Comparison of ENCODE assay signal across 31 mouse cellular contexts in the genomic region with DNA sequence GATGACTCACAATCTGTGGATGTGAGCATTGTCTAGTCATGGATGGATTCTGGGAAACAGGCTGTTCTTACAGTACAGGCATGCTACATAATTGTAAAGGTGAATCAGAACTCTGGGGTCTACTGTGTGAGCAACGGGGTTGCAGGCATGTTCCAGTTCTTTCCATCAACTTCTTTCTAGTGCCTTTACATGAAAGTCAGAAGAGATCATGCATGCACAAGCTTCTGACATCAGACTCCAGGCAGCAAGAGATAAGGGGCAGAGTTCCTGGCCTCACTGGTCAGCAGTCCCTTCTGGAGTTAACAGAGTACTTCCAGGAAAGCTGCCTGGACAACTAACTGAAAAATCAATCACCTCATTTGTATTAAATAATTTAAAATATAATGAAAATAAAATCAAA. TPM values are rescaled to one million over a fixed set of nuclear protein-coding genes. Genes with fewer than 3 reads are reported as not detected.
DNase-seq lines count a peak whose midpoint lies in the region; ATAC-seq lines count a peak whose summit lies in the region.
"Had no signal": no experiment of that assay in that cellular context is flagged by ENCODE, and none has a peak within 500 bp of the region (broad histone marks: within the 10 kb centered on the region; RNA-seq: fewer than 3 reads in every experiment).

No protein-coding gene starts in this region.

- H3K4me3 ChIP-seq in heart, embryonic 10.5 days, result no peak overlapping the region
- H3K4me3 ChIP-seq in liver, embryonic 15.5 days (replicated peaks), result no peak overlapping the region
- H3K4me3 ChIP-seq: forebrain, embryonic 15.5 days; hindbrain, embryonic 15.5 days; intestine, embryonic 15.5 days; lung, embryonic 15.5 days; myocyte; neural tube, embryonic 13.5 days had no signal

- peak overlapping the region; percentile 60 for H3K27ac ChIP-seq in heart, embryonic 10.5 days
- peak overlapping the region; percentile 92 for H3K27ac ChIP-seq in liver, embryonic 15.5 days (replicated peaks)
- H3K27ac ChIP-seq: forebrain, embryonic 15.5 days; hindbrain, embryonic 15.5 days; intestine, embryonic 15.5 days; lung, embryonic 15.5 days; neural tube, embryonic 13.5 days had no signal

- H3K4me1 ChIP-seq in heart, embryonic 10.5 days, result peaks cover 24% of the 10 kb centered on the region
- peaks cover 41% of the 10 kb centered on the region for H3K4me1 ChIP-seq in liver, embryonic 15.5 days (replicated peaks)
- H3K4me1 ChIP-seq: forebrain, embryonic 15.5 days; hindbrain, embryonic 15.5 days; intestine, embryonic 15.5 days; lung, embryonic 15.5 days; neural tube, embryonic 13.5 days had no signal

- no peaks in the 10 kb centered on the region for H3K9me3 ChIP-seq in heart, embryonic 10.5 days
- no peaks in the 10 kb centered on the region for H3K9me3 ChIP-seq in liver, embryonic 15.5 days (replicated peaks)
- H3K9me3 ChIP-seq: forebrain, embryonic 15.5 days; hindbrain, embryonic 15.5 days; intestine, embryonic 15.5 days; lung, embryonic 15.5 days; neural tube, embryonic 13.5 days had no signal

- intact Hi-C loops in left cerebral cortex, postnatal 10 days (cut with DNase I), result no loop called here

- ATAC-seq in erythroid progenitor cell, adult 5-6 weeks (replicated peaks; ENCODE audit: low FRiP score, poor library complexity, severe bottlenecking), result peak; percentile 76
- peak; percentile 77 for ATAC-seq in liver, embryonic 15.5 days (ENCODE audit: insufficient read depth)
- ATAC-seq: forebrain, embryonic 15.5 days; midbrain, embryonic 16.5 days had no signal

- peak overlapping the region; percentile 61 for H3K4me2 ChIP-seq in liver, embryonic 15.5 days
- H3K4me2 ChIP-seq: forebrain, embryonic 15.5 days; heart, embryonic 11.5 days; hindbrain, embryonic 15.5 days; intestine, embryonic 15.5 days; lung, embryonic 15.5 days; neural tube, embryonic 13.5 days had no signal

- WGBS in heart, embryonic 10.5 days, result 47% methylated on average over 1 of the region's 1 CpGs
- 27% methylated on average over 1 of the region's 1 CpGs for WGBS in liver, embryonic 15.5 days (ENCODE audit: insufficient replicate concordance)

- H3K27me3 ChIP-seq in heart, embryonic 10.5 days (ENCODE audit: insufficient read depth, poor library complexity, severe bottlenecking), result no peaks in the 10 kb centered on the region
- no peaks in the 10 kb centered on the region for H3K27me3 ChIP-seq in liver, embryonic 15.5 days
- H3K27me3 ChIP-seq: forebrain, embryonic 15.5 days; hindbrain, embryonic 15.5 days; intestine, embryonic 15.5 days; lung, embryonic 15.5 days; neural tube, embryonic 13.5 days had no signal

- H3K9ac ChIP-seq in liver, embryonic 15.5 days, result 0 out of 2 replicates have a peak overlapping the region, but pooled peaks have one; percentile 16
- H3K9ac ChIP-seq: forebrain, embryonic 15.5 days; hindbrain, embryonic 15.5 days; intestine, embryonic 15.5 days; lung, embryonic 15.5 days; neural tube, embryonic 13.5 days had no signal

- DNase-seq in heart, embryonic 10.5 days (ENCODE audit: low spot score), result no peak
- no peak for DNase-seq in heart, adult 18-20 months
- DNase-seq in c-Kit-positive CD71-positive TER-119-negative erythroid progenitor cells, embryonic 14.5 days (ENCODE audit: low read depth), result peak; percentile 31
- no peak for DNase-seq in left cerebral cortex, postnatal 10 days (ENCODE audit: extremely low spot score in 1 of 2, low spot score in 2 of 2)
- no peak for DNase-seq in gastrocnemius, postnatal 25 days
- DNase-seq: adrenal gland, postnatal 25 days; cerebellum, adult 11-12 months; cerebellum, postnatal 14 days; gastrocnemius, postnatal 14 days; heart, postnatal 4 days; kidney, adult 9 months; kidney, postnatal 14 days; layer of hippocampus, postnatal 36 days; lung, postnatal 4 days; thymus, postnatal 25 days had no signal

- H3K36me3 ChIP-seq in heart, embryonic 10.5 days, result no peaks in the 10 kb centered on the region
- no peaks in the 10 kb centered on the region for H3K36me3 ChIP-seq in liver, embryonic 15.5 days (replicated peaks)
- H3K36me3 ChIP-seq: forebrain, embryonic 15.5 days; hindbrain, embryonic 15.5 days; intestine, embryonic 15.5 days; lung, embryonic 15.5 days; neural tube, embryonic 13.5 days had no signal

RNA-seq across cellular contexts. Expression of a gene that starts 58.6 kb away (rescaled TPM):
- 0.09 TPM in 1 of 2 replicates, not detected in the other for polyA plus RNA-seq in heart, embryonic 10.5 days (2016; fragmentation: Nextera tagmentation; extraction: Ambion mirVana)
- not detected for total RNA-seq in heart, adult 18-20 months (2021)
- not detected in 2 replicates for total RNA-seq in erythroid progenitor cell, adult 5-6 weeks (2015; ENCODE audit: low replicate concordance)
- total RNA-seq in erythroid progenitor cell, adult 5-6 weeks (2017; ENCODE audit: low replicate concordance), result not detected in 2 replicates
- polyA plus RNA-seq in liver, embryonic 15.5 days (2015; fragmentation: Nextera tagmentation; extraction: Ambion mirVana), result not detected in 2 replicates
- not detected for total RNA-seq in left cerebral cortex, postnatal 10 days (2021)
- total RNA-seq in gastrocnemius, postnatal 25 days (2021), result not detected
- total RNA-seq: adrenal gland, postnatal 25 days; gastrocnemius, postnatal 14 days; heart, postnatal 4 days; layer of hippocampus, adult 8-10 months; layer of hippocampus, postnatal 36 days; left cerebral cortex, postnatal 25 days; megakaryocyte-erythroid progenitor cell, adult 5-6 weeks had no signal
- polyA plus RNA-seq: brain, embryonic 14.5 days; embryonic facial prominence, embryonic 11.5 days; forebrain, embryonic 15.5 days; heart, embryonic 11.5 days; hindbrain, embryonic 15.5 days; intestine, embryonic 15.5 days; midbrain, embryonic 16.5 days; myocyte; neural tube, embryonic 13.5 days; spleen, adult 2 months had no signal
